Mouse (Mus musculus): Measurements from ENCODE around the gene Flt1.

DNA sequence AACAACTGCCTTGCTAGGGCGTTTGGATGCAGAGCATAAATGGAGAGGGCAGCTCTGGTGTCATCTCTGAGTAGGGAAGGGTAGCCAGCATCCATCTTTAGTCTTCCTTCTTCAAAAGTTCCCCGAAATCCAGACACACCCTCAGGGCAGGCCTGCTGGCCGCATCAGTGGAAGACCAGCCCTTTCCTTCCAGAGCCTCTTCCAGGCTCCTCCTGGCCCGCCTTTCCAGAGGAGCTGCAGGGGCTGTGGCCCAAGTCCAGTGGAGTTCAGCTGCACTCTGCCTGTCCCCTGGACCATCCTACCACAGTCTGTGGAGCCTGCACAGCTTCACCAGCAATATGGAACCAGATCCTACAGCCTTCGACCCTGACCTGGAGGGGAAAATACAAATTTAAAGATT is 7.1 kb upstream of the Flt1 start:
- TF ChIP-seq CTCF (IDR thresholded peaks at IDR 0.05; ENCODE audit: borderline replicate concordance, control insufficient read depth, extremely low read depth, insufficient read depth, low read length, poor library complexity) (no peak), POLR2A (IDR thresholded peaks at IDR 0.05; ENCODE audit: control insufficient read depth, extremely low read depth, insufficient read depth, low read length, poor library complexity) (no peak)
